Mouse (Mus musculus) thymus, adult 2 months (tissue): ENCODE data around the gene Ppp2r5c.

Source experiments
- CTCF ChIP-seq: fragments of 200-500 bp; IDR thresholded peaks from 2 replicates; pipeline ENCODE4 v1.5.1; 2012; ENCODE audit warnings: mild to moderate bottlenecking, control low read depth, low read length, moderate library complexity, borderline replicate concordance; ENCODE audit not compliant: control insufficient read depth, poor library complexity, insufficient read depth; ENCODE audit errors: extremely low read depth
- POLR2A ChIP-seq: fragments of 200-500 bp; IDR thresholded peaks from 2 replicates; pipeline ENCODE4 v1.6.1; 2012; ENCODE audit warnings: mild to moderate bottlenecking, low read length, control low read depth, moderate library complexity; ENCODE audit not compliant: control insufficient read depth, poor library complexity, insufficient read depth; ENCODE audit errors: extremely low read depth

GRCm38 (mm10) chr12:110436638-110437366 is 10.1 kb upstream of the Ppp2r5c start:
- TF ChIP-seq CTCF, result no peak
- TF ChIP-seq POLR2A, result no peak
